Mouse (Mus musculus) thymus, postnatal 36 days (tissue): Measurements from ENCODE around the gene Gm7029.
A peak's percentile ranks its signal among the peaks of the same experiment; 100 is the strongest.

Source experiments
- DNase-seq, 2 experiments: peaks; one replicate each; pipeline ENCODE4 v3.0.0; 2022; ENCODE audit warnings: mixed read lengths in 2 of 2

The Gm7029 gene

DNA sequence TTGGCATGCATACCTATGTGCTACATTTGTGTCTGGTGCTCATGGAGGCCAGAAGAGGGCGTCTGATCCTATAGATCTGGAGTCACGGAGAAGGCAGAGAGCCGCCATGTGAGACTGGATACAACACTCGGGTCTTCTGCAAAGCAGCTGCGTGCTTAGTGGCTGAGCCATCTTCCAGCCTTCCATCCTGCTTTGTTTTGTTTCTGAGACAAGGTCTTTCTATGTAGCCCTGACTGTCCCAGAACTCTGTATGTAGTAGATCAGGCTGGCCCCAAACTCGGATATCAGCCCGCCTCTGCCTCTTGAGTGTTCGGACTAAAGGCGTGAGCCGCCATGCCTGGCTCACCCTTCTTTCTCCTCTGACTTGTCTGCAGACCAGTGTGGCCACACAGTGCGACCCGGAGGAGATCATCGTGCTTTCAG is 41.3 kb downstream of the Gm7029 start:
- peak in 1 of 2 experiments; percentile 28 for DNase-seq

GRCm38 (mm10) chr17:33915671-33916250 is 42.1 kb downstream of the Gm7029 start, which contains the start of the genes Tapbp and Zbtb22:
Tapbp (plus strand) TSS chr17:33915899.
Zbtb22 (plus strand) TSS chr17:33915904.
- peak; percentile 93 to 95 for DNase-seq

- DNase-seq = peak in 1 of 2 experiments; percentile 82
Measured at GRCm38 (mm10) chr17:33916294-33916693, 42.7 kb downstream of the Gm7029 start.

GRCm38 (mm10) chr17:33916847-33917655 is 43.4 kb downstream of the Gm7029 start:
- DNase-seq = peak in 1 of 2 experiments; percentile 40

DNA sequence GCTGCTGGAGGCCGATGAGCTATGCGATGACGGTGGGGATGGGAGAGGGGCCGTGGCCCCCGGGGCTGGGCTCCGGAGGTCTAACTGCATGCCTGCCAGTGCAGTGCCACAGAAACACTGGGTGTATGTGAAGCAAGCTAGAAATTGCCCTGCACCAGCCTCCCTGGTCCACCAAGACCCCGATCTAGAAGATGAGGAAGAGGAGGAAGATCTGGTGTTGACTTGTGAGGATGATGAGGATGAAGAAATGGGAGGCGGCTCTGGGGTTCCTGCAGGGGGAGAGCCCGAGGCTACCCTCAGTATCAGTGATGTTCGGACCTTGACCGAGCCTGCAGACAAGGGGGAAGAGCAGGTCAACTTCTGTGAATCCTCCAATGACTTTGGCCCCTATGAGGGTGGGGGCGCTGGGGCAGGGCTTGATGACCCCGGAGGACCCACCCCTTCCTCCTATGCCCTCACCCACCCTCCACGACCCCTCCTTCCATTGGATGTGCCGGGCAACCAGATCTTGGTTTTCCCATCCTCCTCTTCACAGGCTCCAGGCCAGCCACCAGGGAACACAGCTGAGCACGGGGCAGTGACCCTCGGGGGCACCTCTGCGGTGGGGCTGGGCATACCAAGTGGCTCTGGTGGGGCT is 44.1 kb downstream of the Gm7029 start:
- DNase-seq = peak in 1 of 2 experiments; percentile 29

GRCm38 (mm10) chr17:33918293-33919203 is 44.9 kb downstream of the Gm7029 start:
- peak in 1 of 2 experiments; percentile 51 for DNase-seq

- peak; percentile 75 to 82 for DNase-seq
Measured at GRCm38 (mm10) chr17:33919351-33920281, 46.0 kb downstream of the Gm7029 start.

- DNase-seq = peak; percentile 83 to 87
Measured at GRCm38 (mm10) chr17:33920282-33921097, 46.9 kb downstream of the Gm7029 start.

GRCm38 (mm10) chr17:33921361-33921760 is 47.7 kb downstream of the Gm7029 start:
- no peak for DNase-seq
